Mouse (Mus musculus) hindbrain, embryonic 15.5 days (tissue): Measurements from ENCODE around the gene Zfp982. TPM values are rescaled to one million over a fixed set of nuclear protein-coding genes. Genes with fewer than 3 reads are reported as not detected.
"Not testable (repeated sequence)": the region's sequence is repeated elsewhere in the genome, so short reads cannot be mapped to it uniquely, and the experiment has no call there.

Experiments used
- ATAC-seq: fragments of 200-750 bp; cut with Nextera tagmentation; 2 replicates; pipeline ENCODE4 v1.8.0; 2017; ENCODE audit warnings: low read depth, moderate number of reproducible peaks, moderate TSS enrichment; ENCODE audit not compliant: low FRiP score
- H3K27ac ChIP-seq: fragments of 300-500 bp; sonication (generic); replicated peaks from 2 replicates; pipeline ENCODE4 v1.5.1; 2015; ENCODE audit warnings: mild to moderate bottlenecking, inconsistent platforms
- H3K27me3 ChIP-seq: fragments of 300-500 bp; sonication (generic); 2 replicates; pipeline ENCODE4 v1.6.1; 2015; ENCODE audit warnings: control low read depth, inconsistent platforms
- H3K36me3 ChIP-seq: fragments of 300-500 bp; sonication (generic); 2 replicates; pipeline ENCODE4 v1.6.1; 2015; ENCODE audit warnings: control low read depth, inconsistent platforms
- H3K4me1 ChIP-seq: fragments of 300-500 bp; sonication (generic); replicated peaks from 2 replicates; pipeline ENCODE4 v1.6.1; 2015; ENCODE audit warnings: control low read depth, inconsistent platforms
- H3K4me2 ChIP-seq: fragments of 300-500 bp; sonication (generic); 2 replicates; pipeline ENCODE4 v1.6.1; 2015; ENCODE audit warnings: moderate library complexity, mild to moderate bottlenecking, inconsistent platforms
- H3K4me3 ChIP-seq: fragments of 300-500 bp; sonication (generic); 2 replicates; pipeline ENCODE4 v1.5.1; 2015; ENCODE audit warnings: mild to moderate bottlenecking, inconsistent platforms
- H3K9ac ChIP-seq: fragments of 300-500 bp; sonication (generic); 2 replicates; pipeline ENCODE4 v1.6.1; 2015; ENCODE audit warnings: inconsistent platforms
- H3K9me3 ChIP-seq: fragments of 300-500 bp; sonication (generic); 2 replicates; pipeline ENCODE4 v1.6.1; 2016; ENCODE audit warnings: control low read depth, inconsistent platforms
- WGBS: fragments of 180-500 bp; shearing (Covaris S2); methylation state at CpG from one replicate; pipeline ENCODE4 v1.1.7; 2015; 5-methylcytosine and 5-hydroxymethylcytosine counted together
- polyA plus RNA-seq: library from polyadenylated mRNA; unstranded; fragments of >200 nt; fragmentation: Nextera tagmentation; extraction: Ambion mirVana; gene quantifications from 2 replicates; pipeline ENCODE4 v1.2.1, GENCODE M21; 2015

Gene Zfp982
- polyA plus RNA-seq, 1 experiment from 2014 or later = 3.9 TPM

GRCm38 (mm10) chr4:147525125-147525524, 32.9 kb downstream of the Zfp982 start:
- WGBS = 84% methylated on average over 1 of the region's 1 CpGs
- no peaks in the 10 kb centered on the region for H3K27me3 ChIP-seq
- H3K36me3 ChIP-seq = no peaks in the 10 kb centered on the region; the same call in 1 of the 2 replicates

GRCm38 (mm10) chr4:147530366-147530765, 38.1 kb downstream of the Zfp982 start:
- H3K4me1 ChIP-seq = no peaks in the 10 kb centered on the region
- H3K9me3 ChIP-seq = peaks cover 69% of the 10 kb centered on the region
- WGBS = 91% methylated on average over 1 of the region's 1 CpGs
- H3K4me2 ChIP-seq = no peak overlapping the region
- no peak overlapping the region for H3K27ac ChIP-seq
- H3K36me3 ChIP-seq = no peaks in the 10 kb centered on the region; the same call in 1 of the 2 replicates
- H3K4me3 ChIP-seq = no peak overlapping the region
- ATAC-seq = no peak
- H3K9ac ChIP-seq = no peak overlapping the region
- H3K27me3 ChIP-seq = no peaks in the 10 kb centered on the region

More at GRCm38 (mm10) chr4:147525125-147525524, 32.9 kb downstream of the Zfp982 start:
- H3K4me1 ChIP-seq = no peaks in the 10 kb centered on the region
- no peak overlapping the region for H3K4me2 ChIP-seq
- no peak overlapping the region for H3K27ac ChIP-seq
- ATAC-seq = no peak
- no peak overlapping the region for H3K9ac ChIP-seq
- H3K4me3 ChIP-seq = no peak overlapping the region
- peaks cover 71% of the 10 kb centered on the region for H3K9me3 ChIP-seq

- not testable (repeated sequence) for H3K4me2 ChIP-seq, H3K27me3 ChIP-seq, ATAC-seq, H3K36me3 ChIP-seq, H3K9ac ChIP-seq, H3K27ac ChIP-seq, H3K4me3 ChIP-seq, H3K4me1 ChIP-seq
- peaks cover 66% of the 10 kb centered on the region for H3K9me3 ChIP-seq
Measured at GRCm38 (mm10) chr4:147535916-147536315, 43.7 kb downstream of the Zfp982 start.

GRCm38 (mm10) chr4:147537702-147538101, 45.5 kb downstream of the Zfp982 start:
- no peak overlapping the region for H3K4me3 ChIP-seq
- H3K9ac ChIP-seq = no peak overlapping the region
- WGBS = 84% methylated on average over 2 of the region's 2 CpGs
- ATAC-seq = no peak
- H3K36me3 ChIP-seq = no peaks in the 10 kb centered on the region
- no peaks in the 10 kb centered on the region for H3K27me3 ChIP-seq
- H3K27ac ChIP-seq = no peak overlapping the region
- H3K9me3 ChIP-seq = peaks cover 62% of the 10 kb centered on the region
- H3K4me2 ChIP-seq = no peak overlapping the region
- no peaks in the 10 kb centered on the region for H3K4me1 ChIP-seq

GRCm38 (mm10) chr4:147539918-147540317, 47.7 kb downstream of the Zfp982 start, which contains the start of gene Gm16503:
TSS of gene Gm16503 (plus strand) at chr4:147540218.
- ATAC-seq, H3K4me3 ChIP-seq, H3K4me1 ChIP-seq, H3K9ac ChIP-seq, H3K27ac ChIP-seq, H3K4me2 ChIP-seq, H3K27me3 ChIP-seq, H3K36me3 ChIP-seq: not testable (repeated sequence)
- 89% methylated on average over 3 of the region's 3 CpGs for WGBS
- peaks cover 64% of the 10 kb centered on the region for H3K9me3 ChIP-seq

GRCm38 (mm10) chr4:147541105-147541504, 48.9 kb downstream of the Zfp982 start:
- Histone ChIP-seq H3K9me3 (peaks cover 52% of the 10 kb centered on the region), H3K9ac (no peak overlapping the region), H3K4me1 (no peaks in the 10 kb centered on the region), H3K4me2 (no peak overlapping the region), H3K27me3 (no peaks in the 10 kb centered on the region), H3K4me3 (no peak overlapping the region), H3K36me3 (no peaks in the 10 kb centered on the region), H3K27ac (no peak overlapping the region)
- ATAC-seq = no peak

GRCm38 (mm10) chr4:147553071-147553470, 60.9 kb downstream of the Zfp982 start, which contains the start of gene Zfp985:
TSS of gene Zfp985 (plus strand) at chr4:147553277.
- 79% methylated on average over 5 of the region's 5 CpGs for WGBS
- H3K9me3 ChIP-seq = peaks cover 12% of the 10 kb centered on the region
- not testable (repeated sequence) for H3K27ac ChIP-seq, H3K4me3 ChIP-seq, H3K4me2 ChIP-seq, H3K4me1 ChIP-seq, ATAC-seq, H3K36me3 ChIP-seq, H3K9ac ChIP-seq, H3K27me3 ChIP-seq

- not testable (repeated sequence) for H3K36me3 ChIP-seq, H3K4me1 ChIP-seq, H3K27ac ChIP-seq, H3K4me3 ChIP-seq, ATAC-seq, H3K27me3 ChIP-seq, H3K4me2 ChIP-seq, H3K9ac ChIP-seq
- 78% methylated on average over 2 of the region's 2 CpGs for WGBS
- peaks cover 16% of the 10 kb centered on the region for H3K9me3 ChIP-seq
Measured at GRCm38 (mm10) chr4:147554361-147554760, 62.1 kb downstream of the Zfp982 start.

- H3K27me3 ChIP-seq, H3K4me2 ChIP-seq, H3K4me3 ChIP-seq, ATAC-seq, H3K4me1 ChIP-seq, H3K27ac ChIP-seq, H3K9ac ChIP-seq, H3K36me3 ChIP-seq: not testable (repeated sequence)
- WGBS = 70% methylated on average over 1 of the region's 1 CpGs
- peaks cover 21% of the 10 kb centered on the region for H3K9me3 ChIP-seq
Measured at GRCm38 (mm10) chr4:147556921-147557320, 64.7 kb downstream of the Zfp982 start.

- 0 out of 2 replicates have a peak, but pooled peaks cover 14% of the 10 kb centered on the region for H3K9me3 ChIP-seq
- H3K36me3 ChIP-seq, H3K4me3 ChIP-seq, H3K9ac ChIP-seq, H3K27me3 ChIP-seq, H3K27ac ChIP-seq, ATAC-seq, H3K4me1 ChIP-seq, H3K4me2 ChIP-seq: not testable (repeated sequence)
Measured at GRCm38 (mm10) chr4:147558011-147558410, 65.8 kb downstream of the Zfp982 start.

DNA sequence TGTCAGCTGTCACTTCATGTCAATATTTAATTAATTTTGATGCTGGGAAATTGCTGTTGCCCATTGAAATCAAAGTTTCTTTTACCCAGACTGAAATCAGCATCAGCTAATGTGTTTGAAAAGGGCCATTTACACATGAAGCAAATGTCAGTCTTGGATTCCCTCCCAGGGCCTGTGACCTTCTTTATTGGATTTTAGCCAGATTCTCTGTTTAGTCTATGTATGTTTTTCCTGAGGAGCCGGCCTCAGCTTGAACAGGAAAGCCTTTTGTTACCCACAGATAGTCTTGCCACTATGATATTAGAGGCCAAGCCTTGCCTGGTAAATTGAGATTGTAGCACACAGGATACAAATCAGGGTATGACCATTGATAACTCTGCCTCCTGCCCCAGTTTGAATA, 66.9 kb downstream of the Zfp982 start:
- not testable (repeated sequence) for H3K4me1 ChIP-seq, H3K36me3 ChIP-seq, H3K27ac ChIP-seq, ATAC-seq, H3K4me2 ChIP-seq, H3K4me3 ChIP-seq, H3K9ac ChIP-seq, H3K27me3 ChIP-seq
- 50% methylated on average over 1 of the region's 1 CpGs for WGBS
- peaks cover 13% of the 10 kb centered on the region; the same call in 1 of the 2 replicates for H3K9me3 ChIP-seq
